Mouse (Mus musculus) limb, embryonic 11.5 days (tissue): ENCODE results near the gene Nol4l. TPM values are rescaled to one million over a fixed set of nuclear protein-coding genes. Genes with fewer than 3 reads are reported as not detected.
"Not testable (repeated sequence)": the region's sequence is repeated elsewhere in the genome, so short reads cannot be mapped to it uniquely, and the experiment has no call there.

ENCODE experiments used
- ATAC-seq: fragments of 200-750 bp; cut with Nextera tagmentation; 2 replicates; pipeline ENCODE4 v1.8.0; 2017; ENCODE audit warnings: low read depth; ENCODE audit not compliant: insufficient number of reproducible peaks, low FRiP score, low TSS enrichment
- DNase-seq: peaks from one replicate; pipeline ENCODE4 v3.0.0-alpha.2; 2015; ENCODE audit warnings: low spot score
- H3K27ac ChIP-seq: fragments of 300-500 bp; sonication (generic); replicated peaks from 2 replicates; pipeline ENCODE4 v1.5.1; 2014; ENCODE audit warnings: low read depth, mild to moderate bottlenecking, low read length
- H3K27me3 ChIP-seq: fragments of 300-500 bp; sonication (generic); 2 replicates; pipeline ENCODE4 v1.6.1; 2014; ENCODE audit warnings: mild to moderate bottlenecking, low read length, mixed read lengths; ENCODE audit not compliant: control insufficient read depth, insufficient read depth
- H3K36me3 ChIP-seq: fragments of 300-500 bp; sonication (generic); 2 replicates; pipeline ENCODE4 v1.6.1; 2014; ENCODE audit warnings: mild to moderate bottlenecking, low read length, moderate library complexity, mixed read lengths; ENCODE audit not compliant: control insufficient read depth, insufficient read depth
- H3K4me1 ChIP-seq: fragments of 300-500 bp; sonication (generic); 2 replicates; pipeline ENCODE4 v1.6.1; 2014; ENCODE audit warnings: low read length, mixed read lengths; ENCODE audit not compliant: control insufficient read depth, insufficient read depth
- H3K4me2 ChIP-seq: fragments of 300-500 bp; sonication (generic); 2 replicates; pipeline ENCODE4 v1.6.1; 2014; ENCODE audit warnings: low read depth, mild to moderate bottlenecking, moderate library complexity; ENCODE audit not compliant: severe bottlenecking
- H3K4me3 ChIP-seq: fragments of 300-500 bp; sonication (generic); 2 replicates; pipeline ENCODE4 v1.5.1; 2014; ENCODE audit warnings: low read depth, low read length
- H3K9ac ChIP-seq: fragments of 300-500 bp; sonication (generic); 2 replicates; pipeline ENCODE4 v1.6.1; 2014; ENCODE audit warnings: mild to moderate bottlenecking, low read length
- H3K9me3 ChIP-seq: fragments of 300-500 bp; sonication (generic); 2 replicates; pipeline ENCODE4 v1.6.1; 2016; ENCODE audit warnings: low read length; ENCODE audit not compliant: control insufficient read depth
- WGBS: fragments of 180-500 bp; shearing (Covaris S2); extraction: QIAGEN DNeasy Blood & Tissue Kit; methylation state at CpG from one replicate; pipeline ENCODE4 v1.1.7; 2014; 5-methylcytosine and 5-hydroxymethylcytosine counted together
- polyA plus RNA-seq: library from polyadenylated mRNA; unstranded; fragments of >200 nt; fragmentation: Nextera tagmentation; extraction: Ambion mirVana; gene quantifications from 2 replicates; pipeline ENCODE4 v1.2.1, GENCODE M21; 2014

Gene Nol4l
- polyA plus RNA-seq, 1 experiment from 2014 or later: 14.0 TPM

DNA sequence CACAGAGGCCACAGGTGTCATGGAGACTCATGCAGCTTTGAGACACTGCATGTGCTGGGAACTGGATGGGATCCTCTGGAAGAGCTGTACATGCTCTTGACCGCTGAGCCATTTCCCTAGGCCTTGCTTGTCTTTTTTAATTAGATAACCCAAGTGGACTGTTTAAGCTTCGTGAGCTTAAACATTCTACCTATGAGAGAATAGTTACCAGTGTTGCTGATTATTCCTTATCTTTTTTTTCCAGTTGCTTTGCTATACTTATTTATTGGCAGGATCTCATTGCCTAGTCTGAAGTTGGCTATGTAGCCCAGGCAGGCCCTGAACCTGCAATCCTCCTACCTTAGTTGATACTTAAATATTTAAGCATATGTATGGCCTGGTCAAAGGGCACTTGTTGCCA lies 139.9 kb downstream of the Nol4l start:
- ATAC-seq: no peak

GRCm38 (mm10) chr2:153380479-153380878 lies 149.3 kb downstream of the Nol4l start:
- Histone ChIP-seq H3K4me2 (no peak overlapping the region), H3K9ac (no peak overlapping the region), H3K4me3 (no peak overlapping the region), H3K36me3 (peaks cover 5% of the 10 kb centered on the region; the same call in 1 of the 2 replicates), H3K9me3 (no peaks in the 10 kb centered on the region), H3K27ac (no peak overlapping the region), H3K4me1 (no peaks in the 10 kb centered on the region), H3K27me3 (no peaks in the 10 kb centered on the region)
- 97% methylated on average over 1 of the region's 1 CpGs for WGBS
- DNase-seq (no peak), ATAC-seq (no peak)

More for the DNA sequence above, 139.9 kb downstream of the Nol4l start:
- H3K9ac ChIP-seq: no peak overlapping the region
- no peaks in the 10 kb centered on the region for H3K4me1 ChIP-seq
- whole genome bisulfite sequencing: 94% methylated on average over 2 of the region's 2 CpGs
- H3K27me3 ChIP-seq: no peaks in the 10 kb centered on the region
- H3K9me3 ChIP-seq: no peaks in the 10 kb centered on the region
- no peak overlapping the region for H3K27ac ChIP-seq
- no peak overlapping the region for H3K4me3 ChIP-seq
- H3K36me3 ChIP-seq: peaks cover 26% of the 10 kb centered on the region
- no peak for DNase-seq
- no peak overlapping the region for H3K4me2 ChIP-seq

GRCm38 (mm10) chr2:153375380-153375779 lies 154.4 kb downstream of the Nol4l start:
- ATAC-seq (no peak), DNase-seq (no peak)
- WGBS: 84% methylated on average over 2 of the region's 2 CpGs
- Histone ChIP-seq H3K4me1 (no peaks in the 10 kb centered on the region), H3K27me3 (no peaks in the 10 kb centered on the region), H3K9ac (no peak overlapping the region), H3K4me2 (no peak overlapping the region), H3K36me3 (0 out of 2 replicates have a peak, but pooled peaks cover 6% of the 10 kb centered on the region), H3K4me3 (no peak overlapping the region), H3K9me3 (no peaks in the 10 kb centered on the region), H3K27ac (no peak overlapping the region)

- Histone ChIP-seq H3K4me3 (no peak overlapping the region), H3K9me3 (no peaks in the 10 kb centered on the region), H3K9ac (no peak overlapping the region), H3K4me1 (no peaks in the 10 kb centered on the region), H3K36me3 (peaks cover 15% of the 10 kb centered on the region; the same call in 1 of the 2 replicates), H3K27me3 (no peaks in the 10 kb centered on the region), H3K4me2 (no peak overlapping the region), H3K27ac (no peak overlapping the region)
- ATAC-seq: no peak
- no peak for DNase-seq
Observed at GRCm38 (mm10) chr2:153370871-153371270, 158.9 kb downstream of the Nol4l start.

DNA sequence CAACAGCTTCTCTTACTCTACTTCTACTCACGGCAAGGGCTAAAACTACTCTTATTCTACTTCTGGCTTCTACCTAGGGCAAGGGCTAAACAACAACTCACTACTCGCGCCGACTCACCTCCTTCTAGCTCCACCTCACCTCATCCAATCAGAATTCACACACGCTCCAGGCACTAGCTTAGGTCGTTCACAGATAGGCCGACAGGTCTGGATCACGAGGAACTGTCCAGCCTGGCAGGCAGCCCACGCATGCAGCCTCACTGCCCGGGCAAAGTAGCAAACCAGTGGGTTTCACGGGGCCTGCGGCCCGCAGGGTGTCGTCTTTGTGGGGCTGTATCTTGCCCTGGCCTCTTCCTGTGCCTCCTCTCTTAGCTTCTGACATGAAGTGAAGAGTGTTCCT lies 165.2 kb downstream of the Nol4l start:
- H3K4me3 ChIP-seq, H3K27ac ChIP-seq, DNase-seq, H3K4me1 ChIP-seq, H3K27me3 ChIP-seq, H3K9me3 ChIP-seq, H3K4me2 ChIP-seq, H3K9ac ChIP-seq, ATAC-seq: not testable (repeated sequence)
- H3K36me3 ChIP-seq: peaks cover 22% of the 10 kb centered on the region
- WGBS: 93% methylated on average over 14 of the region's 14 CpGs

- H3K27ac ChIP-seq: no peak overlapping the region
- no peak overlapping the region for H3K9ac ChIP-seq
- DNase-seq (no peak), ATAC-seq (no peak)
- 94% methylated on average over 1 of the region's 1 CpGs for WGBS
- H3K4me2 ChIP-seq: no peak overlapping the region
- no peak overlapping the region for H3K4me3 ChIP-seq
- no peaks in the 10 kb centered on the region for H3K9me3 ChIP-seq
- H3K27me3 ChIP-seq: no peaks in the 10 kb centered on the region
- H3K36me3 ChIP-seq: peaks cover 21% of the 10 kb centered on the region
- no peaks in the 10 kb centered on the region for H3K4me1 ChIP-seq
Observed at GRCm38 (mm10) chr2:153361101-153361710, 168.6 kb downstream of the Nol4l start.

Other genes starting within 250 kb of the Nol4l start
- 5.1 and 5.8 TPM in 2 replicates for gene Kif3b, start 238.6 kb downstream of the Nol4l start, polyA plus RNA-seq
- gene Asxl1, start 184.1 kb downstream of the Nol4l start, polyA plus RNA-seq: 24.0 and 26.5 TPM in 2 replicates
- gene 4930404H24Rik, start 37.2 kb downstream of the Nol4l start, polyA plus RNA-seq: not detected in 2 replicates
- gene Commd7, start 102.8 kb upstream of the Nol4l start, polyA plus RNA-seq: 63.7 and 67.4 TPM in 2 replicates
- 20.3 and 22.0 TPM in 2 replicates for gene Dnmt3b, start 119.5 kb upstream of the Nol4l start, polyA plus RNA-seq
- gene Dnmt3c, start 166.7 kb upstream of the Nol4l start, polyA plus RNA-seq: not detected in 2 replicates
- 249 and 266 TPM in 2 replicates for gene Mapre1, start 211.3 kb upstream of the Nol4l start, polyA plus RNA-seq
- gene Efcab8, start 250.0 kb upstream of the Nol4l start, polyA plus RNA-seq: not detected in 2 replicates